Mouse (Mus musculus) embryo, embryonic 10 days (tissue): ENCODE data around the gene Abcg5.

ENCODE experiments used
- DNase-seq: peaks from one replicate; pipeline ENCODE4 v3.0.0-alpha.2; 2015; ENCODE audit warnings: low spot score

Abcg5 gene

DNA sequence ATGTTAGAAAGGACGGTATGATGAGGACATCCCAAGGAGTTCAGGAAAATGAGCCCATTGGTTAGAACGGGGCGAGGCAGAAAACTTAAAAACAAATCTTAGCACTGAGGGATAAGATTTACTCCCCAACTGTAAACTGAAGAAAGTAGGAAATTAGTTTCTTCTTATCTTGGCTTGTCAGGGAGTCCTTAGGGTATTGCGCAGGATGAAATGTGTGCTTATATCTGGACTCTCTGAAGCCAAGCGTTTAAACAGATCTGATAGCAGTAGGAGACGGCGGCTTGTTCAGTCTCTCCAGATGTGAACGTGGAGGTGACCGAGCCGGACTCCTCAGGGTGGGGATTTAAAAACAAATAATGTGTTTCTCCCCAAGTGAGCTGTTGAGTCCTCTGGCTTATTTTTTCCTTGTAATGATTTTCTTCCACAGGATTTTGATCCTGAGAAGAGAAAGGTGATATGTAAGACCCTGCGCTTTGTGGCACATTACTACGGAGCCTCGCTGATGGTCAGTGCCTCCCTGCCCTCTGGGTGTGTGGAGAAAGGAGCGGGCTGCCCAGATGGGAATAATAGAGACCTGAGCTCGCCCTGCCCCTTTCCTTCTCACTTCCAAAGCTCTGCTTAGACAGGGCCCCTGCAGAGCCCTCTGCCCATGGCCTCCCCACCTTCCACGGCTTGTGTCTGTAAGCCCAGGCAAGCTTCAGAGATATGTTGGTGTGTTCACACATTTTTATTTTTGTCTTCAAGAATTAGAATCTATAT is 38.3 kb downstream of the Abcg5 start:
- DNase-seq = peak; percentile 53

DNA sequence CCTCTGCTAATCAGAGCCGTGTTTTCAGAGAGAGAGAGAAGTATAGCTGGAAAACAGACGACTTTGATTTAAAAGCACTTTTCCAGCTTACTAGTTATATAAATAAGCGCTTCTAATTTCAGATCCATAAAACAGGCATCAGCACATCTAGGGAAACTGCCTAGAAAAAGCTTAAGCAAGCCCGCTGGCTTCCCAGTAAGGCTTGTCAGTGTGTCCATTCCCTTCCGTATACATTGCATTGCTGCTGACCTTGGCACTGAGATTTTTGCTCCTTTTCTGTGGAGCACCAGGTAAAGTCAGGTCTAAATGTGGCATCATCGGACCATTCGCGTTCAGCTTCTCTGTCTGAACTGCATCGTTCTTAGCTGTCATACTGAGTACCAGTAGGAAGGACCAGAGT is 40.5 kb downstream of the Abcg5 start:
- no peak for DNase-seq

DNA sequence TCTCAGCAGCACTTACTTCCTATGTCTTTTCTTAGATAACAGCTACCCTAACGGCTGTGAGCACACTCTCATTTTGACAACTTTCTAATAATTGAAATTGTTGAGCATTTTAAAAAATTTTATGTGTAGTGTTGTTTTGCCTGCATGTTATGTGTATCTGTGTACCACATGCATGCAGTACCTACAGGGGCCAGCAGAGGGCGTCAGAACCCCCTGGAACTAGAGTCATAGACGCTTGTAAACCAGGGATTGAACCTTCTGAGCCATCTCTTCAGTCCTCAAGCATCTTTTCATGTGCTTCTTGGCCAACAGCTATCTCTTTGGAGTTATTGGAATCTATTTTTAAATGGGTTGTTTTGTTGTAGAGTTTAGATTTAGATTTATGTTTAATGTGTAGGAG is 40.9 kb downstream of the Abcg5 start:
- peak; percentile 63 for DNase-seq

DNA sequence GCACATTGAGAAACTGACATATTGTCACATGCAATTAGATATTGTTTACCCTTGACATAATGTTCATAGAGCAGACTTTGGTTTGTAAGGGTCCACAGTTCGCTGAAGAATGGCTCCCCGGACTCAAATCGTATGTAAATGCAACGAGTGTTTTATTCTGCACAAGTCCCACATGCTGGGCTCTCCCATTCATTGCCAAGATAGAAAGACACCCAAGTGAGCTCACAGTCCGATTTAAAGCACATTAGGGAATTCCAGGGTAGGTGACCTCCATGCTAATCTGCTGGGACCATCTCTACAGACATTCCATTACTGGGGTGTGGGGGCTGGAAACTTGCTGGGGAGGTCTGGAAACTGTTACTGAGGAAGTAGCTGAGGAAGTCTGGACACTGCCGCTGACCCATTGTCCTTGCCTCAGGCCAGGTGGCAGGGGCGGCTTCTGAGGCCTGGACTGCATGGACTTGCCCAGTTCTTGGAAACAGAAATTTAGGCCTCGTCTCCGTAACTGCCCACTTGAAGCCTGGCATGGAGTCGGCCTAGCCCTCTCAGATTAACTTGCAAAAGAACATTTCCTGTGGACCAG is 42.9 kb downstream of the Abcg5 start:
- DNase-seq = no peak

DNA sequence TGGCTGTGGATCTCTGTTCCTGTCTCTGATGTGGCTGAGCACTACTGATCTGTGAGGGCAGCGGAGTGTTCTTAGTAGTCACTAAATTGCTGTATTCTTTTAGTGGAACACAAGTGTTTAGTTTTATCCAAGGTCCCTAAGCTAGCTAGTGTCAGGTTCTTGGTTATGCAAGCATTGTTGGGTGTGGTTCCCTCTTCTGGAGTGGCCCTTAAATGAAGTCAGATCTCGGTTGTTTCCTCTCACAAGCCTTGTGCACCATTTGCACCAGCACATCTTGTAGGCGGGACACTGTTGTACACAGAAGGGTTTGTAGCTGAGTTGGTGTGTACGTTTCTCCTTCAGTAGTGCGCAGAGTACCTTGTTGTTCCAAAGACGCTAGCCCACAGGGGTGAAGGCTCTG is 44.8 kb downstream of the Abcg5 start:
- no peak for DNase-seq

DNA sequence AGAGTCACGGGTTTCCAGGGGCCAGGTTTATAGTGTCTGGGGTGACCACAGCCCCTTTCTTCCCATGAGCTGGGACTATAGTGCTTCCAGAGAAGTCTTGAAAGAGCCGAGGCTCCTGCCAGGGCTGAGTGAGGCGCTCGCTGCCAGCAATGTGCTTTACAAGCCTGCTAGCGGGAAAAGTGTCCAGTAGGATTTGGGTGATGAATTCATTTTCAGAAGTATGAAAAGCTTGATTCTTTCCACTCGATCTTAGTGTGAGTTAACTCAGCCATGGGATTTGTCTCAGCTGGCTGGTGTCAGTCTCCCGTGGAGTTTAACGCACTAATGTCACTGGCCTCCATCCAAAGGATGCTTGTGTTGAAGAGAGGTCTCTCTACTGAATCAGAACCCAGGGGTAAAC is 46.5 kb downstream of the Abcg5 start:
- DNase-seq = no peak

DNA sequence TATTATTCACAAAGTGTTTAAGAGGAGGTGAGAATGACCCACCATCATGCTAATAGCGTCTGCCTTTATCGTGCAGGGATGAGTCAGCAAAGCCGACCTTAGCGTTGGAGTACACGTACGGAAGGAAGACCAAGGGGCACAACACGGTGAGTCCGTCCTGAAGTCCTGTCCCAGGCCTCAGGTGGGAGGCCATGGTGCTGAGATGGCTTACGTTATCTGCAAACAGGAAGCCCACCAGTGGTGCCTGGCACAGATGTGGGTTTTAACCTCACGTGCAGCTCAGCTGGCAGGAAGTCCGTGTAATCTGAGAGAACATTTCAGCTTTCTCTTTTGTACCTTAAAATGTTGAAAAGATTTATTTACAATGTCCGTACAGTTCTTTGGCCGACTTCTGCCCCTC is 49.4 kb downstream of the Abcg5 start:
- DNase-seq = no peak

DNA sequence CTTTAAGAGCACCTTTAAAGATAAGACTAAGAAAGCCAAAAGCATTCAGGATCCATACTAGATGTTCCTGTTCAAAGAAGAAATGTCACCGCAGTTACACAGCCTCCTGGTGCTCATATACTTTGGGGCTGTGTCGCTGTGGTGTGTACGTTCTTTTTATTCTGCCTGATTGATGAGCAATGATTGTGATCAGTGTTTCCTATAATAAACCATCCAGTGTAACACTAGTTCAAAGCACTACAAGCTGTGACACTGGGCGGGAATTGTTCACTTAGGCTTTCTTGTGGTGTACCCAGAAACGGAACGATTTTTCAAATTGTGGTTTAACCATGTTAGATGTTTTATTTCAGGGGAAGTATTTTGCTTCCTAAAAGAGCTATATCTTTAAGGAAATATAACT is 51.0 kb downstream of the Abcg5 start:
- DNase-seq = no peak

DNA sequence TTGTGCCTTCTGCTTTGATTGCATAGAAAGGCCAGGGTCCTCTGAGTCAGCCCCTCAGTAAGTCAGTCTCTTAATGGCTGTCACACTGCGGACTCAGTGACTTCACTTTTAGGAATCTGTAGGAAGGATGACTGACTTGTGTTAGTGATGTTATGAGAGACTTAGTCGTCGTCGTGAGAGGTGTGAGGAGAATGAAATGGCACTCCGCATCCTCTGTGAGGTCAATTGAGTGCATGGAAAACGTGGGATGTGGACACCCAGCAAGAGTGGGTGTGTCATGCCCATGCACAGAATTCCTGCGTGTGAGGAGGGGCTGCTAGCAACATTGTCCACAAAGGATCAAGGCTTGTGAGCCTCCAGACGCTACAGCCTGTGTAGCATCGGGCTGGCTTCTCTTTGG is 54.2 kb downstream of the Abcg5 start:
- no peak for DNase-seq

DNA sequence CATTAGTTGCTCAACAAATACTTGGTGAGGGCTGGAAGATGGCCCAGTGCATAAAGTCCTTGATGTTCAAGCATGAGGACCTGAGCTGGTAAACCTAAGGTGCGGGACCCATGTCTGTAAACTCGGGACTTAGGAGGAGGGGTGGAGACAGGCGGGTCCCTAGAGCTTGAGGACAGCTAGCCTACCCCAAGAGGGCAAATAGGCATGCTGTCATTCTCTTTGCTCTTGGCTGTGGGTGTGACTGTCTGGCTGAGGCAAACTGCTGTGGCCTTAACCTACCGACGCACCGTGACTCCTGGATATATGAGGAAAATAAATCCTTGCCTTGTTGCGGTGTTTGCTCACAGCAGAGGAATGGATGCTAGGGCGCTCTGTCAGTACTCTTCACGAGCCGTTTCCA is 55.1 kb downstream of the Abcg5 start:
- no peak for DNase-seq

DNA sequence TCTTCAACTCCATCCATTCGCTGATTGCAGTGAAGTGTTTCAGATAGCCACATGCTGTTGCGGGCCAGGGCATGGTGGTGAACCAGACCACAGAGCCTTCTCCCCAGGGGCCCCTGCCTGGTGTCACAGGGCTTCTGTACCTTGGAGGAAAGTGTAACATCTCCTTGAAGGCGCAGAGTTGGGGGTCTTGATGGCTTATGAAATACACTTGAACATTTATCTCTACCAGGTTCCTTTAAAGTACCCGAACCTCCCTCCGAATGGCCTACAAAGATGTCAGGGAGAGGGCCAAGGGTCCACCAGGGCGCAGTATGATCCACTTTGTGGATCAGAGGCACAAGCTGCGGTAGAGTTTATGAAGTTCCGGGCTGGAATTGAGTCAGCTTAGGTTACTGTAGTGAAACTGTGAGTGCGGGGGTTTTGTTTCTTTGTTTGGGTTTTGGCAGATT is 55.9 kb downstream of the Abcg5 start:
- peak; percentile 43 for DNase-seq

DNA sequence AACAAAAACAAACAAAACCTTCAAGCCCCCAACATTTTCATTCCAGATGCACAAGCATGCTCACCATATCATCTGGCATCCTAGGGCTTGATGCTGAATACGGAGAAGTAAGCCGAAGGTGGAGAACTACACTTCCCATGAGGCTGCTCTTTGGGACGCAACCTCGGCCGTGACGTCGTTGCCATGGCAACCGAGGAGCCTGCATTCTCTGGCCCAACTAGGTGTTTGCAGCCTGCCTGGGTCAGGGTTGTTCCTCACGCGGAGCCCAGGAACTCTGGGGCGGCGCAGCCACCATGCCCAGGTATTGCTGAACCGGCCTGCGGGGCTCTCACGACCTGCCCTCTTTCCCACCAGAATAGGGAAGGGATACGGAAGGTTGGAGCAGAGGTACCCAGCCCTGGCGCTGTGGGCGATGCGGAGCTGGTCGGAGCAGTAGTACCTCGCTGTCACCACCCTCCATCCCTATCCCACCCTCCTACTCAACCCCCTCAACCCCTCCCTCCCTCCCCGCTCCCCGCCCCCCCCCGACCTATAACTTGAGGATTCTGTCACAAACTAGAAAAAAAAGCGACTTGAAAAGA is 56.4 kb downstream of the Abcg5 start, which contains the start of gene Dync2li1:
TSS of gene Dync2li1 (plus strand) at position 221 of the 581 bp plus-strand sequence.
- DNase-seq = peak; percentile 99

DNA sequence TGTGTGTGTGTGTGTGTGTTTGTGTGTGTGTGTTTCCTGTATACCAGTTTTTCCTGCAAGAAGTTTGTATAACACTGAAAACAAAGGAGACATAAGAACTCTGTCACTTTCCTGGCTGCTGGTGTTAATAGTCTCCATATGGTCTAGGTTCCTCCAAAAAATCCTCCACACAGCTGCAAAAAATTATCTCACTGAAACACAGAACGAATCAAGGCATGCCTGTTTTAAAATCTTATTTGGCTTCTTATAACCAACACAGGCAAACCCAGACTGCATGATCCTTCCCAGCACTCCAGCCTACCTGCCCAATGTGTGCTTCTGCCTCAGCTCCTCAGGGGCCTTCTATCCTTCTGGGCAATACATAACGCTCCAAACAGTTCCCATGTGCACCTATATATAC is 59.9 kb downstream of the Abcg5 start:
- DNase-seq = no peak

DNA sequence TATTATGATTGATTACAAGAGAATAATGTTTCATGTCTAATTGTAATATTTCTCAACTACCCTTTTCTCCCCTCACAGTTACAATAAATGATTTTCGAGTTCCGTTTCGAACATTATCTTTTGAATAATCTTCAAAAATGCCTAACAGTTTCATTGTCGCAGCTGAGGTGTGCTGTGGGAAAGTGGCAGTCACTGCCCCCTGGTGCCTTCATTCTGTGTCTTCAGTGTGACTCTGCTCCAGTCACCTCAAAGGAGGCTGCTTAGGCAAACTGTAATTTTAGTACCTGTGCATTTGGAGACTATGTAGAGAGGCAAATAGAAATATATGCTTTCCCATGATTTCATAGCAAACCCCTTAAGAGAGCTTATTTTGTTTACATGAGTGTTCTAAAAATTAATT is 60.8 kb downstream of the Abcg5 start:
- DNase-seq = no peak

DNA sequence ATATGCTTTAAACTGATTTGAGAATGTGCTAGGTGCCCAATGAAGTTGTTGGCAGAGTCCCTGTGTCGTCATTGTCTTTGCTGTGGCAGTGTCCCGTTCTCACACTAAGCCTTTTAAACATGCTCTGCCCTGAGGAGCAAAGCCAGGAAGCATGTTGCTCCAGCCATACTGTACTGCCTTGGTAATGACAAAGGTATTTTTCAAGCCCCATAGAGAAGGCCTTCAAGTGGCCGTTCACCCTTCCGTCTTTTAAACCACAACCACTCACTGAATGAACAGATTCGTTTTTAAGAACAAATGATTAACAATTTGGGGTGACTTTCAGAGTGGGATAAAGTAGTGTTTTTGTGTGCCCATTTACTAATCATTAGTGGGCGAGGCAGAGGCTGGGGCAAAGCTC is 61.6 kb downstream of the Abcg5 start:
- no peak for DNase-seq

DNA sequence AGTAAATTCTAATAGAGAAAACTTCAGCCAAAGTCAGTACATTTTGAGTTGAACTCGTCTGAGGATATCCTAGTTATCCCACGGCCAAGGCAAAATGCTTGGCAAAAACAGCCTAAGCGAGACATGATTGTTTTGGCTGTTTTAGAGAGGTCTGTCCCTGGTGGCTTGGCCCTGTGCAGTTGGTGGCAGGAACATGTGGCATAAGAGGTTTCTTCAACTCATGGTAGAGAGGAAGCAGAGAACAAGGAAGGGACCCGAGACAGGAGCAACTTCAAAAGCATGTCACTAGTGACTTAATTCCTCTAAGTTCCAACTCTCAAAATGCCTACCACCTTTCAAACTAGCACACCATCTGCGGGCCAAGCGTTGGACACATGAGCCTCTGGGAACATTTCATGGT is 62.2 kb downstream of the Abcg5 start:
- no peak for DNase-seq

DNA sequence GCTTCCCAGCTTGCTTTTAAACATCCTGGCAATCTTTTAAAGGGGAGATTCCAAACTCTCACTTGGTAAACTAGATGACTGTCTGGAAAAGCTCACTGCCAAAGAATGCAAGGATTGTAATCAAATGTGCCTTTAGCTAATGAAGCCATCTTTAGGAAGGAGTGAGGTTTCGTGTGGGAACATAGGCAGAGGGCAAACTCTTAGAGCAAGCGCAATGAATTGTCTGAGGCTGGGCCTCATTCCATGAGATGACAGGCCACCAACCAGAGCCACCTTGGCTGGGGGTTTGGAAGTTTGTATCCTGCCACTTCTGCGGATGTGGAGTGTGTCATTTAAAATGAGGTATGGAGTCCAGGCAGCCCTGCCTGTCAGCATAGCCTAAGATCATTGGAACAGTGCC is 62.7 kb downstream of the Abcg5 start:
- DNase-seq = no peak

DNA sequence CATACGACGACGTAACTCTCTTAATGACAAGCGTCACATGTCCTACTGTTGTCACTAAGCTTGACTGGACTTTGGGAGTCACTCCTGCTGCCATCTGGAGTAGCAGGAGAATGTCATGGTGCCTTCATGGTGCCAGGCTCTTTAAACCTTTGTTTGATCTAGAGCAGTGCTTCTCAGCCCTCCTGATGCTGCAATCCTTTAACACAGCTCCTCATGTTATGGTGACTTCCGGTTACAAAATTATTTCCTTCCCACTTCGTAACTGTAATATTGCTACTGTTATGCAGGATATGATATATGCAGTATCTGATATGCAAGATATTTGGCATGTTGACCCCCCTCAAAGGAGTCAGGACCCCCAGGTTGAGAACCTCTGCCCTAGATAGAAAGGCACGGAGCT is 63.7 kb downstream of the Abcg5 start:
- DNase-seq = no peak

DNA sequence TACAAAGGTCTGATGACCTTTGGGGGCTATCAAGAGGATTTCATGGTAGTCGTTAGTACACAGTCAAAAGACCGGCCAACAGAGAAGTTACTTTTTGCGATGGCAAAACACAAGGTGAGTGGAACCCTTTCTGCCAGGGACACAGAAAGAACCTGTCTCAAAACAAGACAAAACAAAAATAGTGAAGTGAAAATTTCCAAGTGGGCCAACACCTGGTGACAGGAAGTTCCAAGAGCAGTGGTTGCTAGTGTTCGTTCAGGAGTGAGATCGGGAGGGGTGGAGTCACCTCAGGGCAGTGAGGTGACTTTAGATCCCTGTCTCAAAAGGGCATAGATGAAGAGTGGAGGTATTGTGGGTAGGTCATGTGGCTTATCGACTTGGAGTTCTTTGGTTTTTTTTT is 64.9 kb downstream of the Abcg5 start:
- no peak for DNase-seq

DNA sequence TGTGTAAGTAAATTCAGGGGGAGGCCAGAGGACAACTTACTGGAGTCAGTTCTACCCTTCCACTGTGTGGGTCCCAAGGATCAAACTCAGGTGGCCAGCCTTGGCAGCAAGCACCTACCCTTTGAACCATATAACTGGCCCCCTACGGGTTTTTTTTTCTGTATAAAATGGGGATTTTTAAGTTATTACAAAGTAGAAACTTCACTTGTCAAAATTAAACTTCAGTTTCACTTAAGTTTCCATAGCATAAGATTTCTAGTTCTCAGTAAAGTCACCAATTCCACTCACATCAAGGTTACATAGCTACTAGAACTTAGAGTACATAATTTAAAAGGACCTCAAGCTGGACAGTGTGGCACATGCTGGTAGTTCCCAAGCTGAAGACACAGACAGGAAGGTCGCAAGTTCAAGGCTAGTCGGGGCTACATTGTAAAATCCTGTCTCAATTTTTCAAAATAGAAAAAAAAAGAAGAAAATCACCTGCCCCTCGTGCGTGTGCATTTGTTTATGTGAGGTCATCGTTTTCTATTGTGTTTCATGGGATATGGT is 66.2 kb downstream of the Abcg5 start:
- no peak for DNase-seq

DNA sequence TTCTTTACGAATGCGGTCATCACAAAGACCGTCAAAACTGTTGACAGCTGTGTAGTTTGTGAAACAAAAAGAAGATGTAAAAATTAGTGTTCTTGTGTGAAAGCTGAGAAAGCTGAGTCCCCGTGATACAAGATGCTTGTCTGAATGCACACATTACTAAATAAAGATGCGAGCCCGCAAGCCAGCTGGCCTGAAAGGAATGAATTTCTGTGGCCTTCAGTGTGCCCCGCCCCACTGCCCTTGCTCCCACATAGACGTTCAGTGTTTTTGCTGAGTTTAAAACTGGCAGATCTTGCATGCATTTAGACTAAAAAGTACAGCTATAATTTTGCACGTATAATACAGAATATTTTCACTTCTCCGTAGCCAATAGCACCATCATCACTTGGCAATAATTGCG is 67.0 kb downstream of the Abcg5 start:
- DNase-seq = no peak

DNA sequence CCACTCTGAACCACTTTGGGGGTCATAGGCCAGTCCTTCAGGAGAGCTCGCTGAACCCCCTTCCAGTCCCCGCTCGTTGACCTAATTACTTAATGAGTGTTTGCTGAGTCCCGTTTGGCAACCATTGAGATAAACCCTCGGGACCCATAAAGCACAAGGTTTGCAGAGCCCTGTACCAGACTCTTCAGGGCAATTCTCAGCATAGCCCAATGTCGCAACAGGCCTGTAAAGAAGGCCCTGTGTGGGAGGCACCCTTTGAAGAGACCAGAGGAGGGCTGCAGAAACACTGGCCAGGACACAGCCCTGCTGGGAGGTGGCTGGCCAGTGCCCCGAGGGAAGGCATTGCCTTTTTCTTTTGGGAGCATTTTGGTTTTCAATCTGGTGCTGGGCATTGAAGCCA is 70.8 kb downstream of the Abcg5 start:
- DNase-seq = no peak

DNA sequence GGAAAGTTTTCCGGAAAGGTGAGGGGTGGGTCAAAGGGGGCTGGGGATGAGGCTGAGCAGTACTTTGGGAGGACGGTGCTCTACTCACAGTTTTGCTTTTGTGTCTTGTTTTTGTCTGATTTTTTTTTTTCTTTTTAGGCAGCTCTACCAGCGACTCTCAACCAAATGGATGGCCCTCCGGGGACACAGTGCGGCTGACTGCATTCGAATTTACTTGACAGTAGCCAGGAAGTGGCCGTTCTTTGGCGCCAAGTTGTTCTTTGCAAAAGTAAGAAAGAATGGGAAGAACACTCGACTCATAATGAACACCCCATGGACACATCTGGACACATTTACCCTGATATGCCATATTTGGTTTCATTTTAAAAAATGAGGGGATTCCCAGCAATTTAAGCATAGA is 71.3 kb downstream of the Abcg5 start:
- no peak for DNase-seq
